Mouse (Mus musculus) bone marrow, adult 2 months (tissue): ENCODE measurements around the gene Gga2. TPM values are rescaled to one million over a fixed set of nuclear protein-coding genes. Genes with fewer than 3 reads are reported as not detected.
A peak's percentile ranks its signal among the peaks of the same experiment; 100 is the strongest.

Experiments used
- H3K27ac ChIP-seq: fragments of 200-500 bp; 2 replicates; pipeline ENCODE4 v1.5.1; 2012; ENCODE audit warnings: low read depth, mild to moderate bottlenecking, control low read depth, inconsistent platforms, low read length; ENCODE audit not compliant: control insufficient read depth, poor library complexity, insufficient read depth
- H3K4me1 ChIP-seq: fragments of 200-500 bp; 2 replicates; pipeline ENCODE4 v1.6.1; 2011; ENCODE audit warnings: low read length; ENCODE audit not compliant: control insufficient read depth, insufficient read depth
- H3K4me3 ChIP-seq: fragments of 200-500 bp; replicated peaks from 2 replicates; pipeline ENCODE3; 2011; ENCODE audit warnings: mild to moderate bottlenecking, low read depth, low read length, control low read depth; ENCODE audit not compliant: control insufficient read depth
- CTCF ChIP-seq: fragments of 200-500 bp; IDR thresholded peaks from 2 replicates; pipeline ENCODE4 v1.5.1; 2011; ENCODE audit warnings: low read length, control low read depth; ENCODE audit not compliant: control insufficient read depth, insufficient read depth
- POLR2A ChIP-seq: fragments of 200-500 bp; IDR thresholded peaks from 2 replicates; pipeline ENCODE4 v1.6.1; 2011; ENCODE audit warnings: low read depth, mild to moderate bottlenecking, control low read depth, low read length, borderline replicate concordance; ENCODE audit not compliant: control insufficient read depth
- WGBS: fragments of 180-500 bp; shearing (Covaris S2); methylation state at CpG from one replicate; pipeline ENCODE4 v1.1.7; 2018; 5-methylcytosine and 5-hydroxymethylcytosine counted together
- polyA plus RNA-seq: library from polyadenylated mRNA; stranded (reverse); fragments of >200 nt; gene quantifications from 2 replicates; pipeline ENCODE4 v1.2.4, GENCODE M21; 2011; ENCODE audit warnings: low replicate concordance; ENCODE audit not compliant: missing spikeins, insufficient read depth, insufficient read length

The Gga2 gene
- polyA plus RNA-seq, 1 experiment: 35.6 TPM

GRCm38 (mm10) chr7:122018978-122019377 is 2.0 kb downstream of the Gga2 start:
- peaks cover 6% of the 10 kb centered on the region for H3K4me1 ChIP-seq
- no peak overlapping the region for H3K4me3 ChIP-seq
- 83% methylated on average over 7 of the region's 7 CpGs for WGBS
- no peak for TF ChIP-seq CTCF
- no peak for TF ChIP-seq POLR2A
- no peak overlapping the region for H3K27ac ChIP-seq

DNA sequence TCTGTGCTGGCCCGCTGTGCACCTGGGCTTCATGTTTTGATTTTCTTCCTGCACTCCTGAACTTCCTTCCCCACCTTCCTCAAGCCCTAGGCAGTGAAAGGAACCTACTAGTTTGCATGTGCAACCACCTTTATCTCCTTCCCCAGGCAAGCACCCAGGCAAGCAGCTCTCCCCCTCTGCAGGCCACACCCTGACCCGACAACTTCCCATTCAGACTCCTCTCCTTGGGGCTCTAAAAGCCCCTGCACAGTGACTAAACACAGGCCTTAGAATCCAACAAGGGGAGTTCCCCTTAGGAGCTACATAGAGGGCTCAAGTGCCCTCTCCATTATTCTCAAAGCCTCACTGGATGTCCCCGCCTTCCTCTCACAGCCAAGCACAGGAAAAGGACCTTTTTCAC is 2.8 kb downstream of the Gga2 start:
- no peak; the same call in 1 of the 2 replicates for TF ChIP-seq CTCF
- no peak for TF ChIP-seq POLR2A
- Histone ChIP-seq H3K27ac (peak overlapping the region; percentile 52), H3K4me3 (no peak overlapping the region), H3K4me1 (peaks cover 6% of the 10 kb centered on the region)
- WGBS: 22% methylated on average over 3 of the region's 3 CpGs

DNA sequence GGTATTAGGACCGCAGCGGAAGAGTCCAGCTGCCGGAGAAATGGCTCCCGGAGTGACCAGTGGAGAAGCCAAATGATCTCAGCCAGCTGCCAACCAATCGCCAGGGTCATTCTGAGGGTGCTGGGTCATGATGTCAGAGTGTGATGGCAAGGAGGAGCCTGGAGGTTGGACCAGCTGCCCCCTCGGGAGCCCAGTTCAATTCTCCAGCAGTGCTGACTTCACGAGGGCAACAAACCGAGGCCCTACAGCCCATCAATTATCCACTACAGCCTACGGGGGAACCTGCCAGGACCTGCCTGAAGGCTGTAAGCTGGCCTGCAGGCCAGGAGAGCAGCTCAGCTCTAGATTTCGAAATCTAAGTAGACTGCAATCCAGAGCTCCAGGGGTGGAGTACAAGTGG is 5.3 kb downstream of the Gga2 start:
- peaks cover 6% of the 10 kb centered on the region for H3K4me1 ChIP-seq
- WGBS: 75% methylated on average over 10 of the region's 10 CpGs
- TF ChIP-seq POLR2A (no peak), CTCF (no peak)
- H3K4me3 ChIP-seq: no peak overlapping the region
- H3K27ac ChIP-seq: no peak overlapping the region

GRCm38 (mm10) chr7:122015105-122015504 is 5.9 kb downstream of the Gga2 start:
- Histone ChIP-seq H3K4me1 (peaks cover 6% of the 10 kb centered on the region), H3K27ac (no peak overlapping the region), H3K4me3 (no peak overlapping the region)
- 70% methylated on average over 8 of the region's 8 CpGs for WGBS
- TF ChIP-seq POLR2A: no peak

DNA sequence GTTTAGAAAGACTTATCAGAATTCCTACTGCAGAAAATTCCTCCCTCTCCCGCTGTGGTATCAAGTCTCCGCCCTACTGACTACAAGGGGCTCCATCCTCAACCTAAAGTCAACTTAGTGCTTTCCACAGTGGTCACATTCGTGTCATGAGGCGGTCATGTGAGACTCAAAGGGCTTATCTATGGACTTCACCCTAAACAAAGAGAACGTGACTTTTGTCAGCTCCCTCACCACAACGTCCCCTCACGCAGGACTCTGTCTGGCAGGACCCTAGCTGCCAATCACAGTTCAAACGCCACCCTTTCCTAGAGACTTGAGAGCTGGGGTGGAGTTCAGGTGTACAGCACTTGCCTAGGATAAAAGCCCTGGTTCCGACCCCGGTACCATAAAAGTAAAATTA is 8.1 kb downstream of the Gga2 start:
- H3K27ac ChIP-seq: no peak overlapping the region
- 79% methylated on average over 10 of the region's 10 CpGs for WGBS
- no peak overlapping the region for H3K4me3 ChIP-seq
- H3K4me1 ChIP-seq: peaks cover 3% of the 10 kb centered on the region
- TF ChIP-seq POLR2A (no peak), CTCF (no peak)

- WGBS: 85% methylated on average over 4 of the region's 4 CpGs
- no peak for TF ChIP-seq CTCF
Observed at GRCm38 (mm10) chr7:122012370-122012769, 8.7 kb downstream of the Gga2 start.

GRCm38 (mm10) chr7:122000396-122000795 is 20.6 kb downstream of the Gga2 start:
- 43% methylated on average over 8 of the region's 8 CpGs for WGBS

More at GRCm38 (mm10) chr7:122012370-122012769, 8.7 kb downstream of the Gga2 start:
- Histone ChIP-seq H3K27ac (no peak overlapping the region), H3K4me1 (peaks cover under 1% of the 10 kb centered on the region), H3K4me3 (no peak overlapping the region)

DNA sequence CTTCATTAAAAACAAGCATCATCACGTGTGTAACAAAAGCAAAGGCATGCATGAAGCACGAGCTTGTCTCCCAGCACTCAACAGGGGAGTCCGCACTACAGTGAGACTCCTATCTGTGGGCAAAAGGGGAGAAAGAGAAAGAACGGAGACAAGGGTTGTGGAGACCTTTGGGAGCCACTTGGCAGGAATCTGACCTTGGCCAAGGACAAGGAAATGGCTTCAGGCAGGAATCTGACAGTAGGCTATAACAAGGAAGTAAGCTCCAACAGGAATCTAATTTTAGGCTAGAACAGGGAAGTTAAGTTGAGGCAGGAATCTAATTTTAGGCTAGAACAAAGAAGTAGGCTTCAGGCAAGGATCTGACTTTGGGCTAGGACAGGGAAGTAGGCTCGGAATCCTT is 25.1 kb downstream of the Gga2 start:
- 83% methylated on average over 5 of the region's 5 CpGs for WGBS
- TF ChIP-seq POLR2A (no peak), CTCF (no peak)
- Histone ChIP-seq H3K4me3 (no peak overlapping the region), H3K27ac (no peak overlapping the region), H3K4me1 (peaks cover 1% of the 10 kb centered on the region; the same call in 1 of the 2 replicates)

More at GRCm38 (mm10) chr7:122000396-122000795, 20.6 kb downstream of the Gga2 start:
- Histone ChIP-seq H3K4me3 (no peak overlapping the region), H3K27ac (peak overlapping the region; percentile 62), H3K4me1 (peaks cover 1% of the 10 kb centered on the region; the same call in 1 of the 2 replicates)
- no peak for TF ChIP-seq CTCF
- TF ChIP-seq POLR2A: no peak

GRCm38 (mm10) chr7:121981307-121981871 is 39.6 kb downstream of the Gga2 start, which contains the start of gene Cog7:
Cog7 (minus strand) TSS chr7:121981711.
- WGBS: 1% methylated on average over 55 of the region's 55 CpGs
- peak within 1 kb of the TSS; percentile 94 for H3K4me3 ChIP-seq
- TF ChIP-seq POLR2A: peak; percentile 72; the same call in 1 of the 2 replicates
- TF ChIP-seq CTCF: no peak
- H3K27ac ChIP-seq: peak within 1 kb of the TSS; percentile 58; the same call in 1 of the 2 replicates
- H3K4me1 ChIP-seq: no peaks in the 10 kb centered on the region; the same call in none of the 2 replicates
